Mouse (Mus musculus) ES-E14 (cell line): Measurements from ENCODE around the gene Dab2ip. TPM values are rescaled to one million over a fixed set of nuclear protein-coding genes. Genes with fewer than 3 reads are reported as not detected.

ENCODE experiments used
- DNase-seq: peaks from one replicate; pipeline ENCODE4 v3.0.0-alpha.2; 2013; ENCODE audit warnings: low read depth, low spot score
- H3K27ac ChIP-seq: 2 replicates; pipeline ENCODE4 v1.5.1; 2012; ENCODE audit warnings: low read depth, mild to moderate bottlenecking, low read length, moderate library complexity, mixed read lengths; ENCODE audit not compliant: poor library complexity, insufficient read depth, severe bottlenecking
- H3K36me3 ChIP-seq: 2 replicates; pipeline ENCODE4 v1.6.1; 2012; ENCODE audit warnings: mild to moderate bottlenecking, low read length, moderate library complexity, mixed read lengths; ENCODE audit not compliant: control insufficient read depth, poor library complexity, insufficient read depth, severe bottlenecking
- H3K4me1 ChIP-seq, 2 experiments: fragments of 150-350 bp in 1 of 2; sonication (generic) in 1 of 2; 2 replicates each; pipeline ENCODE4 v1.6.1; 2012; ENCODE audit warnings: low read length in 2 of 2, mild to moderate bottlenecking in 1 of 2, mixed read lengths in 1 of 2; ENCODE audit not compliant: control insufficient read depth in 2 of 2, insufficient read depth in 2 of 2, poor library complexity in 1 of 2
- H3K4me3 ChIP-seq, 2 experiments: fragments of 150-350 bp in 1 of 2; sonication (generic) in 1 of 2; 2 replicates each; pipeline ENCODE4 v1.5.1; 2012; ENCODE audit warnings: low read length in 2 of 2, low read depth in 1 of 2, mild to moderate bottlenecking in 1 of 2, mixed read lengths in 1 of 2; ENCODE audit not compliant: insufficient read depth in 1 of 2, poor library complexity in 1 of 2, severe bottlenecking in 1 of 2
- H3K9ac ChIP-seq: 2 replicates; pipeline ENCODE4 v1.6.1; 2012; ENCODE audit warnings: low read depth, mild to moderate bottlenecking, low read length, mixed read lengths; ENCODE audit not compliant: poor library complexity, insufficient read depth, severe bottlenecking
- H3K9me3 ChIP-seq: fragments of 150-350 bp; sonication (generic); 2 replicates; pipeline ENCODE4 v1.6.1; 2012; ENCODE audit warnings: low read depth, mild to moderate bottlenecking, low read length; ENCODE audit not compliant: control insufficient read depth, insufficient read depth
- CHD2 ChIP-seq: IDR thresholded peaks from 2 replicates; pipeline ENCODE4 v1.6.1; 2014; ENCODE audit warnings: mild to moderate bottlenecking, low read depth, low read length, inconsistent platforms
- HCFC1 ChIP-seq: IDR thresholded peaks from 2 replicates; pipeline ENCODE4 v1.6.1; 2012; ENCODE audit warnings: low read length, inconsistent platforms, borderline replicate concordance; ENCODE audit not compliant: insufficient read depth
- MAFK ChIP-seq: IDR thresholded peaks from 2 replicates; pipeline ENCODE4 v1.6.1; 2014; ENCODE audit warnings: mild to moderate bottlenecking, low read depth, low read length, inconsistent platforms; ENCODE audit not compliant: insufficient read depth
- ZC3H11A ChIP-seq: IDR thresholded peaks from 2 replicates; pipeline ENCODE4 v1.6.1; 2012; ENCODE audit warnings: low read depth, mild to moderate bottlenecking, inconsistent platforms, low read length, borderline replicate concordance
- ZNF384 ChIP-seq: IDR thresholded peaks from 2 replicates; pipeline ENCODE4 v1.6.1; 2012; ENCODE audit warnings: low read depth, low read length, inconsistent platforms
- in situ Hi-C, 2 experiments: fragments of 600-800 bp; cut with MboI; formaldehyde crosslinking; loops; one replicate each; pipeline ENCODE4 v1.15.1; 2025; ENCODE audit warnings: low sequenced_read_pairs in 2 of 2, inconsistent platforms in 1 of 2; ENCODE audit not compliant: unreplicated experiment in 2 of 2
- total RNA-seq: library from RNA; depleted of rRNA; stranded (reverse); fragments of 300-350 nt; gene quantifications from 2 replicates; pipeline ENCODE4 v1.2.3, GENCODE M21; 2012

Dab2ip gene
- total RNA-seq, 1 experiment, result 46.9 TPM

DNA sequence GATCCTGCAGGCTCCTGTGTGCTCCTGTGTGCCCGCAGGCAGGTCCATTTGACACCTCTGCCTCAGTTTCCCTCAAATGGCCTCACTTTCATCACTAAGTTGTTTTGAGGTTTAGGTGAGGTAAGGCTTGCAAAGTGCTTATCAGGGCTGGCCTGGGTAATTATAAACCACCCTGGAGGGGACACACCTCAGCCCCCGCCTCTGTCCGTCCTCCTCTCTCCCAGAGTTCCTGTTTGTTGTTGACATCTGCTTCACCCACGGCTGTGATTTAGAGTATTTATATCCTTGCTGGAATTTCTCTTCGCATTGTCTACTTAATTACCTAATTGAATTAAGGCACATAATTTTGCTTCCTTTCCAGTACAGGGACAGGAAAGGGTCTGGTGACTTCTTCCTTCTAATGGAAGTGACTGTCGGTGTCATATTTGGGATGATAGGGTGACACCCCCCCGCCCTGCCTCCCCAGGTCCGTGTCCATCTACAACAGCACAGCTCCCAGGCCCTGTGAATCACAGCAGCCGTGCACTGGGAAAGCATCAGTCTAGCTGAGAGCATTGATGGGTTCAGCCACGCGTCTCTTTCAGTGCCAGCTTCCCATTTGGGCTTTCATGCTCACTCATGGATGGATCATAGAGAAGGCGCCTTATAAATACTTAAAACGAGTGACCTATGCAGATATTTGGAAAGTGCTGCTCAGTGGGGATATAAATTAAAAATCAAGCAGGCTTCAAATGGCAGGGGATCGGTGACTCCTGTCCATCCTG is 34.1 kb downstream of the Dab2ip start:
- Histone ChIP-seq H3K9ac (no peak overlapping the region), H3K4me1 (peaks cover 0 to 5% of the 10 kb centered on the region in 2 experiments; a peak in 1 of 4 replicates), H3K27ac (no peak overlapping the region), H3K36me3 (no peaks in the 10 kb centered on the region), H3K9me3 (no peaks in the 10 kb centered on the region), H3K4me3 (no peak overlapping the region)
- in situ Hi-C loops, result no loop called here
- DNase-seq, result no peak
- TF ChIP-seq ZC3H11A (no peak), ZNF384 (no peak), HCFC1 (no peak), MAFK (no peak), CHD2 (no peak)

DNA sequence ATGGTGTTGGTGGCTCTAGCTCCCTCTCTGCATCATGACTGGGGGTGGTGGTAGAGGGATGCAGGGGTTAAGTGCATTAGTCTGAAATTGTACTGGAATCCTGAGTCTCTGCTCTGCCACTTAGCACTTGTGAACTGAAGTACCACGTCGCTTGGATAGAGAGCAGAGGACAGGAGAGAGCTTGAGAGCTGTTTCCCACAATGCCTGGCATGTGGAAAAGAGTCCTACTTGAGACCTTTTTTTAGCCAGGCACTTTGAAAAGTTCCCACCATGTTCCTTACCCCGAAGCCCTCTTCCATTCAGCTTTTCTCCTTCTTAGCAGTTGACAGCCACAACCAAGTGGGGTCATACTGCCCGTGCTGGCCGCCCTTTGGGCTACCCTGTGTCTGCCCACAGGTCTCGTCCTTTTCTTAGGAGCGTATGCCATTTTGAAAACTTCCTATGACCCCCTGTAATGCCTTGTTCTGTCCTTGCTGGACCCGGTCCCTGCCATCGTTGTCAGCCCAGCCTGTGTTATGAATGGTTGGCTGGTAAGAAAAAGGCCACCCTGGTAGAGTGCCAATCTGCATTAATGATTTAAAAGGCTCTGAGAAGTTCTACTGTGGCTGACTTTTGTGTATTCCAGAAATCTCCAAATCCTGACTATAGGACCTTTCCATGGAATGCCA is 34.8 kb downstream of the Dab2ip start:
- no peak for TF ChIP-seq MAFK
- TF ChIP-seq ZC3H11A, result no peak
- no peak for TF ChIP-seq CHD2
- TF ChIP-seq HCFC1, result no peak
- no peak for TF ChIP-seq ZNF384
- no peak overlapping the region for H3K27ac ChIP-seq
- no peak for DNase-seq
- H3K9ac ChIP-seq, result no peak overlapping the region
- H3K36me3 ChIP-seq, result no peaks in the 10 kb centered on the region
- H3K4me3 ChIP-seq, result no peak overlapping the region
- in situ Hi-C loops, result no loop called here
- no peaks in the 10 kb centered on the region for H3K9me3 ChIP-seq
- H3K4me1 ChIP-seq, result peaks cover 0 to 6% of the 10 kb centered on the region in 2 experiments; a peak in 1 of 4 replicates

DNA sequence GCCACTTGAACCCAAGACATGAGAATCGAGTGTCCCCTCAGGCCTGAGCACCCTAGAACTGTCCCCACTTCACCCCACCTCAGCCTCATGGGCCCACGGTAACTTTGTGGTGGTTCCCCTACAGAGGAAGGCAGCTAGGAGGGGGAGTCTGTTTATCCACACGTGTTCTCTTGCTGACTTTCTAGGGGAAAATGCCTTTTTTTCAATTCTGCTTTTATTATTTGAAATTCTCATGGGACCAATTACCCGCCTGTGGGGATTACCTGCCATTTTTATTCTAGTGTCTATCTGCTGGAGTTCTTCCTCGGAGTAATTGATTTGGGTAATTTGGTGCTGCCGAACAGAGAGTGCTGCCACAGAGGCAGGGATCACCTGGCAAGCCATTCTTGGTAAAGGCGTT is 35.8 kb downstream of the Dab2ip start:
- Histone ChIP-seq H3K9me3 (no peaks in the 10 kb centered on the region), H3K4me1 (peaks cover 0 to 6% of the 10 kb centered on the region in 2 experiments; a peak in 1 of 4 replicates), H3K27ac (no peak overlapping the region), H3K9ac (no peak overlapping the region), H3K36me3 (no peaks in the 10 kb centered on the region), H3K4me3 (no peak overlapping the region)
- no peak for DNase-seq
- in situ Hi-C loops, result no loop called here
- TF ChIP-seq HCFC1 (no peak), CHD2 (no peak), ZNF384 (no peak), ZC3H11A (no peak)

DNA sequence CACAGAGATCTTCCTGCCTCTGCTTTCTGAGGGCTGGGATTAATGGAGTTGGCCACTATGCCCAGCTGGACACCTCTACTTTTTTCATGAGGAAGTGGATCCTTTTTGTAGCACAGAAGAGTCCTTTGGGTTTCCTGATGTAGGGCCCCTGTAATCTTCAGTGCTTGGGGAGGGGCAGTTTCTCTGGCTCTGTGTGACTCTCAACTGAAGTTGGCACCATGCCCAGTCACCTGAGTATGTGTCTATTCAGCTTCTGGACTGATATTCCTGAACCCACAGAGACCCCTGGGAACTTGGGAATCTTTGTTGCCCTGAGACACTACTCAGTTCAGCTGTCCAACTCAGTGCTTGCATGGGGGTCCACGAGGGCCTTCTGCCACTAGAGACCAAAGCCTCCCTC is 37.0 kb downstream of the Dab2ip start:
- no peak overlapping the region for H3K27ac ChIP-seq
- no peak for DNase-seq

More for the DNA sequence above, 37.0 kb downstream of the Dab2ip start:
- in situ Hi-C loops, result no loop called here
- Histone ChIP-seq H3K9me3 (no peaks in the 10 kb centered on the region), H3K4me1 (peaks cover 0 to 8% of the 10 kb centered on the region in 2 experiments; a peak in 1 of 4 replicates), H3K9ac (no peak overlapping the region), H3K4me3 (no peak overlapping the region), H3K36me3 (no peaks in the 10 kb centered on the region)
- TF ChIP-seq CHD2 (no peak), ZNF384 (no peak)
